Mouse (Mus musculus) T-helper 2 cell (primary cell): ENCODE results near the gene Gnpnat1.

ENCODE experiments used
- in situ Hi-C: fragments of 300-600 bp; cut with MboI, MseI; formaldehyde crosslinking; loops from one replicate; pipeline ENCODE4 v1.15.1; 2025; ENCODE audit warnings: high pct_unique_total_duplicates

Gnpnat1 gene

DNA sequence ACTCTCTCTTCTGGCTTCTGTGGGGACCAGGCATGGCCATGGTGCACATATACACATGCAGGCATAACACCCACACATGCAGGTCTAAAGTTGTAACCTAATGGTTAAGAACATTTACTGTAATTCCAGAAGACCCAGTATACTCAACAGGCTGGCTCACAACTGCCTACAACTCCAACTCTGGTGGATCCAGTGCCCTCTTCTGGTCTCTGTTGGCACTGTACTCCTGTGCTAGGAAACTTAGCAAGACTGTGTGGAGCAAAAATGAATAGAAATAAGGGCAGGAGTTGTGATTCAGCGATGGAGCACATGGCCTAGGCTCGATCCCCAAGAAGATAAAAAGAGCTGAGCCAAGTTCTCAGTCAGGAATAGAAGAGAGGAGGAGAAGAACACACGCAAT lies 4.9 kb downstream of the Gnpnat1 start:
- in situ Hi-C loops: loop anchor here (10.0 kb wide), 1 partner anchor 1355 kb away; no protein-coding TSS in a partner anchor

DNA sequence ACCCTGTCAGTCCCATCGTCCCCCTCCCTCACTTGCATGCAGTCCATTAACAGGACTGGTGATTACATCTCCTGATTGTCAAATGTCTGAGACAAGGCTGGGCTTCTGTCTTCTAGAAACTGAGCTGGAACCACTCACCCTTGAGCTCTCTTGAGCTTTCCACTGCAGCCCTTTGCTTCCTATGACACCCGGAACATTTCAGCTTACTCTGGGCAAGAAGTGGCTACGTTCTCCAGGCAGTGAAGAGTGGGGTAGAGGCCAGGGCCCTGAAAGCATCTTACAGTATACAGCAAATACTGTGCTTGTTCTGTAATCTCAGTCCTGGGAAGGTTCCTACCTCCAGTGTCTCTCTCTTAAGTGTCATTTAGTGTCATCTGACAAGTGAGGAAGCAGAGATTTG lies 15.5 kb downstream of the Gnpnat1 start:
- in situ Hi-C loops: no loop called here

DNA sequence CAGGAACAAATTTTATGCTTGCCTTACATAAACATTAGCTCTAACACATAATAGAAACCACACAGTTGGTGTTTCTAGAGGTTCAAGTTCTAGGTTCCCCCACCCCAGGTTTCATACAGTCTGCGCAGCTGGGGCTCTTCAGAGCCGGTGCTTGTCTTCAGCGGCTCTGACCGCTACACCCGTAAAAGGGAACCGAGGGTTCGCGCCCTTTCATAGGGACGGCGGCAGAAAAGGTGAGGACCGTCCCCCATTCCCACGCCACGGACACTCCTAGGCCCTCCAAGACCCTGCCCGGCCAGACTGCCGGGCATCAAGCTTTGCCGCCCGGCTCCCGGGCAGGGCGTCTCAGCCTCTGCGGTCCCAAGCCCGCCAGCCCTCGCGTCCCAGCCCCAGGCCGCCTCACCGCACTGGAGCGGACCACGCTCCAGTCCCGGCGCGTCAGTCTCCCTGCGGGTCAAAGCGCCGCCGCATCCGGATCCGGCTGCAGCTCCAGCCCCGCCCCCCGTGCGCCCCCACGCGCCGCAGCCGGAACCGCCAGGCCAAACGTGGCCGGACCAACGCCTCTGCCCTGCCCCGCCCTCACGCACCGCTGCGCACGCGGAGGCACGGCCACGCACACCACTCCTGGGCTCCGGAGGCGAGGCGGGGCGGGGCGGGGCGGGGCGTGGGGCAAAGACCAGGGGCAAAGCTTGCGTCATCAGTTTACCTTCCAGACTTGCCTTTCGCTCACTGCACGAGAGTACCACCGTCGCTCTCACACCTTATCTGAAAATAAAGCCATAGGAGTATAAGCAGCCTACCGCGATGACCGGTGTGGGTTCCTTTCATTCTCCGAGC lies 16.1 kb downstream of the Gnpnat1 start:
- in situ Hi-C loops: no loop called here

GRCm38 (mm10) chr14:45387480-45387879 lies 17.2 kb downstream of the Gnpnat1 start:
- in situ Hi-C loops: no loop called here

- in situ Hi-C loops: no loop called here
These were observed 19.1 kb downstream of the Gnpnat1 start for GRCm38 (mm10) chr14:45385596-45385995.

- in situ Hi-C loops: loop anchor here (5.0 kb wide), 1 partner anchor 51 kb away; no protein-coding TSS in a partner anchor
These were observed 21.8 kb downstream of the Gnpnat1 start for GRCm38 (mm10) chr14:45382912-45383311.

- in situ Hi-C loops: loop anchor here (5.0 kb wide), 1 partner anchor 48 kb away; no protein-coding TSS in a partner anchor
These were observed 24.0 kb downstream of the Gnpnat1 start for GRCm38 (mm10) chr14:45380756-45381155.

DNA sequence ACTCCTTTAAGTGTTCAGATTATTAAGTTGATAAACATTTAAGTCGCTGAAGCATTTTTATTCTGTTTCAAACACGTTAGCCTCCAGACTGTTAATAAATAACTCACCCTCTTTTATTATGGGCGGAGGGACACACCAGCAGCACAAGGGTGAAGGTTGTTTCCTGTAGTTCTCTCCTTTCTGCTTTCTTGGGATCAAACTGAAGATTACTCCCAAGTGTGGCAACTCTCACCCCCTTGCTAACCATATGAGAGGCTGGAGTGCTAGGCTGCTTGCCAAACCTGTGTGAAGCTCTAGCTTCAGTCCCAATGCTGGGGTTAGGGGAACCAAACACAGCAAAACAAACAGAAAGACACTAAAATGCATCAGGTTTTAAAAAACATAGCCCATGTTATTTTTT lies 25.9 kb downstream of the Gnpnat1 start:
- in situ Hi-C loops: no loop called here

GRCm38 (mm10) chr14:45365196-45365587 lies 39.5 kb downstream of the Gnpnat1 start:
- in situ Hi-C loops: no loop called here

DNA sequence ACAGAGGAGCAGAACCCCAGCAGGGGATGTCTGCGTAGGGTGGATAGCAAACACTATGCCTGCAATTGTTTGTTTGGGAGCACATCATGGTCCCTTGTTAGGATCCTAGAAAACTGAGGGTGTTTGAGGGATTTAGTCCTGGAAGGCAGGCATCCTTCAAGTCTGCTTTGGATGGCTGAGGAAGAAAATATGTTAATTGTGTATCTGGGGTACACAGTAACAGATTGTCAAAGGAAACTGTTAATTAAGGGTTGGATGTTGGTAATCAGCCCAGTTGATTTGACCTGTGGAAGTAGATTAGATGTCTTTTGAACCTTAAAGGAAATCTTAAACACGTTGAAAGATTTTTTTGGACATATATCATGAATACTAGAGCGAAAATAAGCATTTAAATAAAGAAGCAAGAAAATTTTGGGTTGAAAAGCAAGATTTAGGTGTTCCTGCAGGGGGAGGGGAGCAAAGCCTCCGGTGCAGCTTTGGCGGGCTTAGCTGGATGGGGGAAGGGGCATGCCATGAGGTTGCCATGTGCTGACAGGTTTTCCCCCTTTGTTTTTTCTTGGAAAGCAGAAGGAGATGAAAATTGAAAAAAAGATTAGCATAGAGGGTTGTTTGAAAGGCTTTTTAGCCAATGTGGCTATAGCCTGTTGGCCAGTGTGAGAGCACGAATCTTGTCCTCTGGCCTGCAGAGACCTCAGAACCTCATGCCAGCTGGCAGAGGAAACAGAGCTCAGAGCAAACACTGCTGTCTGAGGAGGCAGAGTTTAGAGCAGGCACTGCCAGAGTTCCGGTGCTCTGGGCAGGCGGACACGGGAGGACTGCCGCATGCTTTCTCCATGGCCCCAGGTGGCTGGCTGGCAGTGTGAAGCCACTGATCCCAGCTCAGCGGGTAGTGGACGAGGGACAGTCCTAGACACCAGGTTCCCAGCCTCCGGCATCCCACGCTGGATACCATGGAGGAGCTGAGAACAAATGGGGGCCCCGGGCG lies 40.2 kb downstream of the Gnpnat1 start:
- in situ Hi-C loops: no loop called here

- in situ Hi-C loops: no loop called here
These were observed 53.5 kb downstream of the Gnpnat1 start, which contains the start of gene Styx for GRCm38 (mm10) chr14:45350931-45351859. TSS of gene Styx (plus strand) at chr14:45351093.

DNA sequence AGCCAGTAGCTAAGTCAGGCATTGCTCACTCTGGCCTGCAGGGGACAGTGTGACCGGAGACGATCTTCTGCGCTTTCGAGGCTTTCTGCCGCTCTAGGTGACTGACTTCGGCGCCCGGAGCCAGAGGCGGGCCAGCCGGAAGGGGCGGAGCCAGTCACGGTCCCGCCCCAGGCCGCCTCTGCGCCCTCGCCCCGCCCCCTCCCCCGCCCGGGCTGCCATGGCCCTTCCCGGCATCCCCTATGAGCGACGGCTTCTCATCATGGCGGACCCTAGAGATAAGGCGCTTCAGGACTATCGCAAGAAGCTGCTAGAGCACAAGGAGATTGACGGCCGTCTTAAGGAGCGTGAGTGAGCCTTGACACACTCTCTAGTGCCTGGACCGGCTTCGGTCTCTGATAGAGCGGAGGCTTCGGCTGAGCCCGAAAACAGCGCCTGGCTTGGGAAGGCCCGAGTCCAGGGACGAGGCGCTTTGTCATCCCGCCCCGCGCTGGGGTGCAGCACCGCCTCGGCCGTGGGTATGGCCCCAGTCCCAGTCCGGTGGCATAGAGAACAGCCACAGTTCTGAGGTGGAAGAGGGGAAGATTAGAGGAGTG lies 75.0 kb downstream of the Gnpnat1 start, which contains the start of gene Psmc6:
Gene Psmc6 (plus strand): TSS at position 200 of the 593 bp plus-strand sequence.
- in situ Hi-C loops: loop anchor here (5.0 kb wide), 1 partner anchor 53 kb away; no protein-coding TSS in a partner anchor

DNA sequence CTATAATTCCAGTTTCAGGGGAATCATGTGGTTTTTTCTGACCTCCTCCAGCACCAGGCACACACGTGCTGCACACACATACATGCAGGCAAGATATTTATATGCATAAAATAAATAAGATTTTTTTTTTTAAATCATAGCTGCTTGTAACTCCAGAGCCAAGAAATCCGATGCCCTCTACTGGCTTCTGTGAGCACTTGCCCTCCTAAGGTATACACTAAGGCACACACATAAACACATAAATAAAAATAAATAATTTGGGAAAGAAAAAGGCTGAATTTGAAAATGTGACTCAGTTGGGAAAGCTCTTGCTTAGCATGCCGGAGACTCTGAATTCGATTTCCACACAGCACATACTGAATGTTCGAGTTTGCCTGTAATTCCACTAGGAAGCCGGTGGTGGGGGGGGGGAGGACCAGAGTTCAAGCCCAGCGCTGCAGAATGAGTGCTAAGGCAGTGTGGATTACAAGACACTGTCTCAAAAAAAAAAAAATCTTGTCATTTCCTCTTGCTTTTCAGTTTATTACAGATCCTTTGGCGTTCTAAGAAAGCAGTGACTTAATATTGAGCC lies 75.6 kb downstream of the Gnpnat1 start:
- in situ Hi-C loops: no loop called here

GRCm38 (mm10) chr14:45328072-45328713 lies 76.5 kb downstream of the Gnpnat1 start:
- in situ Hi-C loops: no loop called here
